Mouse (Mus musculus): ENCODE results near the gene Mrps23.

DNA sequence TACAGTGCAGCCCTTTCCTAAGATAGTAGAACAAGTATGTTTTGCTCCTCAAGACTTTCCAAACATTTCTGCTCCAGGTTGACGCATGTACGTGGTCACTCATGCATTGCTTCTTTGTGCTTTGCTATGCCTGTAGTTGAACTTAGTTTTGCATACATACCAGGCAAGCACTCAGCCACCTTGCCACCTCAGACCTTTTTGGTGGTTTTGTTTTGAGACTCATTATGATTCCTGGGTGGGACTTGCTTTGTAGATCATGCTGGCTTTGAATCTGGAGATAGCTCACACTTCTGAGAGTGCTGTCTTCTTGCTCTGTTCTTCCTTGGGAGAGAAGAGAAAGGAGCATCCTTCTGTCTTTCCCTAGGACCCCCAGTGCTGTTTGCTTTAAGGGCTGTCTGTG is 3.5 kb downstream of the Mrps23 start:
- TF ChIP-seq FLI1 (IDR thresholded peaks at IDR 0.05; ENCODE audit: low read length), result no peak
- no peak for TF ChIP-seq GATA1 (IDR thresholded peaks at IDR 0.05; ENCODE audit: borderline replicate concordance, low read length)
